Mouse (Mus musculus) C2C12 (cell line): Measurements from ENCODE around the gene Cacna1g. TPM values are rescaled to one million over a fixed set of nuclear protein-coding genes. Genes with fewer than 3 reads are reported as not detected.

Source experiments
- H3K27me3 ChIP-seq: one replicate; pipeline ENCODE4 v1.6.1; 2011; ENCODE audit not compliant: control insufficient read depth, insufficient read depth, insufficient read length
- H3K36me3 ChIP-seq: one replicate; pipeline ENCODE4 v1.6.1; 2011; ENCODE audit not compliant: control insufficient read depth, insufficient read depth
- H3K4me3 ChIP-seq: one replicate; pipeline ENCODE4 v1.5.1; 2011; ENCODE audit warnings: mild to moderate bottlenecking, control low read depth; ENCODE audit not compliant: poor library complexity, insufficient read depth, severe bottlenecking
- H3K79me2 ChIP-seq: one replicate; pipeline ENCODE4 v1.6.1; 2011; ENCODE audit not compliant: control insufficient read depth, insufficient read depth
- H3K79me3 ChIP-seq: one replicate; pipeline ENCODE4 v1.6.1; 2011; ENCODE audit warnings: low read depth, control low read depth
- H3ac ChIP-seq: one replicate; pipeline ENCODE3; 2011; ENCODE audit warnings: low read depth; ENCODE audit not compliant: control insufficient read depth, insufficient read length
- CEBPB ChIP-seq: IDR thresholded peaks from one replicate; pipeline ENCODE4 v1.6.1; 2011; ENCODE audit warnings: low read depth, mild to moderate bottlenecking, control low read depth, moderate library complexity
- CTCF ChIP-seq: IDR thresholded peaks from one replicate; pipeline ENCODE4 v1.5.1; 2011; ENCODE audit not compliant: control insufficient read depth, insufficient read depth, insufficient read length
- FOSL1 ChIP-seq: IDR thresholded peaks from one replicate; pipeline ENCODE4 v1.8.0; 2011; ENCODE audit warnings: mild to moderate bottlenecking, low read length; ENCODE audit not compliant: poor library complexity, insufficient read depth, severe bottlenecking
- MAX ChIP-seq: IDR thresholded peaks from one replicate; pipeline ENCODE4 v1.6.1; 2011; ENCODE audit warnings: mild to moderate bottlenecking, control low read depth
- MYOD1 ChIP-seq: IDR thresholded peaks from one replicate; pipeline ENCODE4 v1.6.1; 2011; ENCODE audit warnings: low read depth; ENCODE audit not compliant: control insufficient read depth, insufficient read length
- MYOG ChIP-seq: IDR thresholded peaks from one replicate; pipeline ENCODE4 v1.6.1; 2011; ENCODE audit not compliant: control insufficient read depth, insufficient read length; ENCODE audit errors: extremely low read depth
- USF1 ChIP-seq: IDR thresholded peaks from one replicate; pipeline ENCODE4 v1.6.1; 2011; ENCODE audit warnings: low read depth, mild to moderate bottlenecking, control low read depth, moderate library complexity
- polyA plus RNA-seq: library from polyadenylated mRNA; unstranded; fragments of >200 nt; fragmentation: generic; extraction: Trizol; gene quantifications from one replicate; pipeline ENCODE4 v1.2.1, GENCODE M21; 2012; ENCODE audit warnings: missing spikeins

Cacna1g gene
- polyA plus RNA-seq, 1 experiment, result 0.04 TPM

DNA sequence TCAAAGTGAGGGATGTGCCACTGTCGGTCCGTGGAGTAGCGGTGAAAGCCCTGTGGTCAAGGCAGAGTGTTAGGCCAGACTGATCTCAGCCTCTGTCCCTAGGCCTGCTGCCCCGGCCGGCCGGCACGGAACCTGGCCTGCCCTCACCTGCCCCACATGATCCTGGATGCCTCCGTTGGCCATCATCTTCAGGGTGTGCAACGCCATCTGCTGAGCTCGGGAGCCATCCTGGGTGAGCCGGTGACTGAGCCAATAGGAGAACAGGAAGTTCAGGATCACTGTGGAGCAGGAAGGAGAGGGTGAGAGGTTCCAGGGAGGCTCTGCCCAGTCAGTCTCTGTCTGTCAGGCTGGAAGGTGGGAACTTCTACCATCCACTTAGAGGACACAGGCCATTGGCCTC is 9.4 kb upstream of the Cacna1g start:
- Histone ChIP-seq H3K27me3 (peaks cover 60% of the 10 kb centered on the region), H3ac (no peak overlapping the region), H3K79me3 (no peaks in the 10 kb centered on the region), H3K4me3 (no peak overlapping the region), H3K79me2 (no peaks in the 10 kb centered on the region), H3K36me3 (no peaks in the 10 kb centered on the region)
- TF ChIP-seq FOSL1 (no peak), CTCF (no peak), MYOG (no peak), MYOD1 (no peak), MAX (no peak), USF1 (no peak), CEBPB (no peak)

DNA sequence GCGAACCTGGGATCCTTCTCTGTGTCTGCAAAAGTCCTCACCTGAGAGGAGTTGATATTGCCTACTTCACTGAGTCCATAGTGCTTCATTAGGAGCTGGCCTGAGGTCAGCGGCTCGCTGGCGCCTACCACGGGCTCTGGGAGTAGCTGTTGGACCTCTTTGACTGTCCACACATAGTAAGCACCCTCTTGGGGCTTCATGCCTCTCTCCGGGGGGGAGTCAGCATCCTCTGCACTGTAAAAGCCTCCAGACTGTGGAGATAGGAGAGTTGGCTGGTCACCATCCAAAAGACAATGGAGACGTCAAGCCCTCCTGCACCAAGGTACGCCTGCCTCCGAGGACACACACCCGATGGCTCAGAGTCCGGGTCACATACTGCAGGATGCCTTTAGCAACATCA is 8.7 kb upstream of the Cacna1g start:
- TF ChIP-seq USF1 (no peak), MYOD1 (no peak), MYOG (no peak), MAX (no peak), FOSL1 (no peak), CEBPB (no peak), CTCF (no peak)
- no peaks in the 10 kb centered on the region for H3K79me3 ChIP-seq
- H3ac ChIP-seq, result no peak overlapping the region
- peaks cover 67% of the 10 kb centered on the region for H3K27me3 ChIP-seq
- no peaks in the 10 kb centered on the region for H3K36me3 ChIP-seq
- no peaks in the 10 kb centered on the region for H3K79me2 ChIP-seq
- no peak overlapping the region for H3K4me3 ChIP-seq

DNA sequence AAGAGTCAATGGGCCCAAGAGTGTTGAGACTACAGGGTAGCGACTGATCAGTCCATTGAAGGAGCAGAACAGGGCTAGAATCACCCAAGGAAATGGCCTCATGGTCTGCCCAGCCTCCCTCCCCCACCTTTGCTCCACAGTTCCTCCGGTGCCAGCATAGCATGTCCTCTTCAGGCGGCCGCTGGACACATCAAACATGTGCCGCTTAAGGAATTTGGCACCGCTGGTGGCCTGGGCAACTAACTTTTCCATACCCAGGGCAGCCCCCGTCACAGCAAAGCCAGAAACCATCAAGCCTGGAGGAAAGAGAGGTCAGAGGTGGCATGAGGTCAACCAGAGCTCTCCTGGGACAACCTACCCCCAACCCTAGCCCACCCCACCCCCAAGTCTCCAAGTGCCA is 8.0 kb upstream of the Cacna1g start:
- H3K27me3 ChIP-seq, result peaks cover 75% of the 10 kb centered on the region
- H3K79me3 ChIP-seq, result no peaks in the 10 kb centered on the region
- H3ac ChIP-seq, result no peak overlapping the region
- H3K4me3 ChIP-seq, result no peak overlapping the region
- H3K36me3 ChIP-seq, result no peaks in the 10 kb centered on the region
- H3K79me2 ChIP-seq, result no peaks in the 10 kb centered on the region
- TF ChIP-seq CTCF (no peak), CEBPB (no peak), MAX (no peak), MYOD1 (no peak), USF1 (no peak), MYOG (no peak), FOSL1 (no peak)

DNA sequence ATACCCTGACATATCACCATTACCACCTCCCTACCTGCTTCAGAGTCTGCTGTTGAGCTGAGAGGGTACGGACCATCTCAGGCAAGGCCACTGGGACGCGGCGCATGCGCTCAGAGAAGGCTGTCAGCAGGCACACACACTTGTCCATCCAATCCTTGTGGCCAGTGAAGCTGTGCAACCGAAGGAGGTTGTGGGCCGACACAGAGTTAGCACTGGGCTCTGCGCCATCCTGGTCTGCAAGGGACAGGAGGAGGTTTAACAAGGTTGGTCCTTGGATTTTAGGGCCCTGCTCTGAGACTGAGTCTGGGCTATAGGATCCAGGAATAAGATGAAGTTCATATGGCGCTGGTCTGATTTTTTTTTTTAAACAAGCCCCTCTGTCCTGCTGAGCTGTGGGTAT is 6.4 kb upstream of the Cacna1g start:
- no peak overlapping the region for H3K4me3 ChIP-seq
- no peak overlapping the region for H3ac ChIP-seq
- H3K79me3 ChIP-seq, result no peaks in the 10 kb centered on the region
- TF ChIP-seq FOSL1 (no peak), MAX (no peak), CTCF (no peak), MYOG (no peak), USF1 (no peak), CEBPB (no peak), MYOD1 (no peak)
- no peaks in the 10 kb centered on the region for H3K36me3 ChIP-seq
- H3K27me3 ChIP-seq, result peaks cover 79% of the 10 kb centered on the region
- no peaks in the 10 kb centered on the region for H3K79me2 ChIP-seq

DNA sequence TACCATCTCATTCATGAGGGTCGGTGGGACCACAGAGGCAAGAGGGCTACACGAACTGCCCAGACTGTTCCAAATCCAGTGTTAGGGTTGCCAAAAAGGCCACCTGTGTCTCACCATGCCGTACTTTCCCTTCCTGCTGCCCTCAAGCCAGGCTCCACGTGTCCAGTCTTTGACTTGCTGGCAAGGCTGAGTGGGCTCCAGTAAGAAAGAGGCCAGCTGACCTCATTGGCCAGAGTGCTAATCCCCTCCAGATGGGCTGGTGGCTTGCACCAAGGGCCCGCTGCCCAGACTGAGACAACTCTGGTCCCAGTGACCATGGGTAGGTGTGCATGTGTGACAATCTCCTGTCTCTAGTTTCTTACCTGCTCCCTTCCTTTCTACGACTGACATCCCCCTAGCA is 3.7 kb upstream of the Cacna1g start:
- TF ChIP-seq USF1 (no peak), MYOD1 (no peak), MYOG (no peak), CEBPB (no peak), CTCF (no peak), MAX (no peak), FOSL1 (no peak)
- H3K27me3 ChIP-seq, result peaks cover 77% of the 10 kb centered on the region
- H3K4me3 ChIP-seq, result no peak overlapping the region

DNA sequence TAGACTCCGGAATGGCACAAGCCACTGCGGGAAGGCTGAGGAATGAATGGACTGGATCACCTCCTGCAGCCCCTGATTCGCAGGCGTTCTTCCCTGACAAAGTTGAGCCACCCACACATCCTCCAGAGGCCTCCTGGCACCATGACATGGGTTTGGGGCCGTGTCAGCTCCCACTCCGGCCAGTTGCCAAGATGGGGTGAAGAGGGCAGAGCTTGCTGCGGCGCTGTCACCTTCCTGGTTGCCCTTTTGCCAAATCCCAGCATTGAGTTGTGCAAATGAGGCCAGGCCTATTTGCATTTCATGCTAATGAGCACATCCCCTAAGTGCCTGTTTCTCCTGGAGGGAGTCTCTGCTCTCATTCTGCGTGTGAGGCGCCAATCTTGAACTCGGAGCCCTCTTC is 1.7 kb upstream of the Cacna1g start:
- H3ac ChIP-seq, result no peak overlapping the region
- H3K79me3 ChIP-seq, result no peaks in the 10 kb centered on the region
- no peak for TF ChIP-seq MYOG
- no peak for TF ChIP-seq CTCF
- no peak for TF ChIP-seq FOSL1
- no peak for TF ChIP-seq MYOD1
- H3K27me3 ChIP-seq, result peaks cover 73% of the 10 kb centered on the region
- H3K36me3 ChIP-seq, result no peaks in the 10 kb centered on the region
- H3K4me3 ChIP-seq, result no peak overlapping the region
- no peaks in the 10 kb centered on the region for H3K79me2 ChIP-seq

More for the DNA sequence above, 3.7 kb upstream of the Cacna1g start:
- H3K79me3 ChIP-seq, result no peaks in the 10 kb centered on the region
- no peak overlapping the region for H3ac ChIP-seq
- H3K79me2 ChIP-seq, result no peaks in the 10 kb centered on the region
- H3K36me3 ChIP-seq, result no peaks in the 10 kb centered on the region
